Mouse (Mus musculus) gastrocnemius, postnatal 36 days (tissue): ENCODE results near the gene Nkx3-2. TPM values are rescaled to one million over a fixed set of nuclear protein-coding genes. Genes with fewer than 3 reads are reported as not detected.

Experiments
- DNase-seq, 2 experiments: peaks; one replicate each; pipeline ENCODE4 v3.0.0; 2022
- intact Hi-C: fragments of 180-260 bp; cut with DNase I; formaldehyde crosslinking; loops from one replicate; pipeline ENCODE4 v1.15.1; 2025
- total RNA-seq, 2 experiments: library from RNA; stranded (reverse); gene quantifications; 2 replicates each; pipeline ENCODE4 v1.2.3; 2021

The Nkx3-2 gene
- total RNA-seq, 2 experiments from 2014 or later = not detected

DNA sequence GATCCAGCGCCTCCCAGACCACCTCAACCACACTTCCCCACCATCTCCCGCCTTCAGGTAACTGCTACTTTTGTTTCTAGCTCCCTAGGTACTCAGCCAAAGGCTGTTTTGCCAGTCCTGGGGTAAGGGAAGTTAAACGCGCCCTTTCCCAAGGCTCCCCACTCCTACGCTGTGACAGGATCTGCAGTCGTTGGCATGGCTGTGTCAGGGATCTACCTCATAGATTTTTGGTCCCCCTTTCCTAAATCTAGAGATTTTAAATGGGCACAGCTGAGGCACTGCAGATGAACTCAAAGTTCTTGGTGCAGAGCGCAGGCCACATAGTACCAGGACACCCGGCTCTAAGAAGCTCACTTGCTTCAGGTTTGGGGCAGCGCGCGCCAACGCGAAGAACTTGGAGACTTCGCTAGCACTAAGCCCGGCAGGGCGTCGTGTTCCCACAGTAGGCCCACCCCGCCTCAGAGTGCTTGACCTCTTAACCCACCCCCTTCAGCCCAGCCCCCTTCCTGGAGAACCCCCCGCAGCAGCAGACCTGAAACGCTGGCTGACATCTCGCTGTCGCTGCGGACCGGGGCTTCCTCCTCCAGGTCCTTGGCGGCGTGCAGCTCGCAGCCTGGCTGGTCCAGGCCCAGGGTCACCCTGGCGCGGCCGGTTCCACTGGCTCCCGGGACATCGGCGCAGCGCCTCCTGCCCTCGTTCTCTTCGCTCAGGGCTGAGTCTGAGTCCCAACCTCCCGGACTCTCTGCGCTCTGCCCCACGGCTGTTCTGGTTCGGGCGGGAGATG lies 1.2 kb downstream of the Nkx3-2 start:
- no peak for DNase-seq
- intact Hi-C loops = loop anchor here (10.0 kb wide), 2 partner anchors 218 to 638 kb away; no protein-coding TSS in a partner anchor

DNA sequence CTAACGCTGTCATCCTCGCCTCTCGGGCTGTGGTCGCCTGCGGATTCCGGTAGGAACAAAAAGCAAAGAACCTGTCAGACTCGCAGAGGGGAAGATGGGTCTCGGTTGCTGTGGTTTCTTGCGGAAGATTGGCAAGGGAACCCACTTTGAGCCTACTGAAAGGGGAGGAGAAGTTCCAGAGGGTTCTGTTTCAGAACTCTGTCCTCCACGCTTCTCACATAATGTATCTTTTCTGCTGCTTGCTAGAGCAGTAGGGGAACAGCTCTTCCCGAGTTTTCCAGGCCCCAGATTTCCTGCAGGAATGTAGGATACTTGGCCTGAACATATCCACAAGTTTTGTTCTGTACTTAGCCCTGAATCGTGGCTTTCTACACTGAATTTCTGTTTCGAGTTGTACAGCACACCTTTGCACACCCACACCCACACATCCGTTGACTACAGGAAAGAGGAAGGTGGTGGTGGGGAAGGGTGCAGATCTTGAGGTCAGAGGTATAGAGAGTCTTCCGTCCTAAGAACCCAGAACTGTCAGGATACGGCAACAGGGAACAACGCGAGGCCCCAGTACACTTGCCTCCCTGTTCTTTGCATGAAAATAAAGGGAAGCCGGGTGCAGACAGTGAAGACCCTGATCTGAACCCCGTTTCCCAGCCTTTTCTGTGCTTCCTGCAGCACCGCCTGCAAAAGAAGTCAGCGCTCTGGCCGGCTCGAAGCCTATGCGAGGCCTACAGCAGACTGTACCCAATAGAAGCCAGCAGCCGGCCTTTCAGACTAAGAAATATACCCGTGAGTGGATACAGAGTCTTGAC lies 2.0 kb downstream of the Nkx3-2 start:
- no peak for DNase-seq
- intact Hi-C loops = loop anchor here (10.0 kb wide), 2 partner anchors 218 to 638 kb away; no protein-coding TSS in a partner anchor

DNA sequence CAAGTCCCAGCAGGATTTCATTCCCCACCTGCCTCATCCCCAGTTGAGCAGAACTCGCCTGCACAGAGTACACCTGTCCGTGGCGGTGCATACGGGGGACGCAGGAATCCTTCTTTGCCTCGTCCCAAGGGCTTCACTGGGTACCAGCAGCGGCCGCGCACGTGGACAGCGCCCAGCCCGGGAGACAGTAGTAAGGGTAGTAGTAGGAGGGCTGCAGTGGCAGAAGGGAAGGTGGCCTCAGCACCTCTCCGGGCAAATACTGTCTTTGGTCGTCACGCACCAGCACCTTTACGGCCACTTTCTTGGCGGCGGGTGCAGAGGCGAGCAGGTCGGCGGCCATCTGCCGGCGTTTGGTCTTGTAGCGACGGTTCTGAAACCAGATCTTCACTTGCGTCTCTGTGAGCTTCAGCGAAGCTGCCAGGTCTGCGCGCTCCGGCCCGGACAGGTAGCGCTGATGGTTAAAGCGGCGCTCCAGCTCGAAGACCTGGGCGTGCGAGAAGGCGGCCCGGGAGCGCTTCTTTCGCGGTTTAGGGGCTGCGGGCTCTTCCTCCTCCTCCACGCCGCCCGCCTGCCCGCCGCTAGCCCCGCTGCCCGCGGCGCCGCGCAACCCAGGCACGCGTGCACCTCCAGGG lies 2.7 kb downstream of the Nkx3-2 start:
- no peak for DNase-seq
- intact Hi-C loops = loop anchor here (10.0 kb wide), 2 partner anchors 217 to 637 kb away; no protein-coding TSS in a partner anchor

DNA sequence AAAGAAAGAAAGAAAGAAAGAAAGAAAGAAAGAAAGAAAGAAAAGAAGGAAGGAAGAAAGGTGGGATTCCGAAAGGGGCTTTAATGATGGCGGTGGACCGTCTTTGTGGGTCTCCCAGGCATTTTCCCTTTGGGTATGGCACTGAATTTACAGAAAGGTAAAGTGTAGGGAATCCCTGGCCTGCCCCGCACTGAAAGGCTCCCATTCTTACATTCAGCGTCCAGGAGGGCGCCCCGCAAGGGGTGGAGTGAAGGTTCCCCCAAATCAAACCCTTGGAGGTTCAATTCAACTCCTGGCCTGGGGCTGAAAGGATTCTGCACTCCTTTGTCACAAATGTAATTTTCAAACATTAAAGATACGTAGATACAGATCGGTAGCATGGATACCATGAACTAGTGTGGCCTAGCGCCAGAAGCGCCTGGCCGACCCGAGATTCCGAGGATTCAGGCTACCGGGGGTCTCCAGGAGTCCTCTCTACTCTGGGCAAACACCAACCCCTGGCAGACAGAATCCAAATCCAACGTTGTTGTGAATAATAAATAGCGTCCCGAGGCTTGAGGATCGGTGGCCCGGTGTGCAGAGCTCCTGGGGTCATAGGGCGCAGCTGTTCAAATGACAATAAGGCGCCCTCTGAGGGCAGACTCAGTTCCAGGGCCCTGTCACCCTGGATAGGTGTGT lies 3.3 kb downstream of the Nkx3-2 start:
- intact Hi-C loops = loop anchor here (10.0 kb wide), 2 partner anchors 216 to 636 kb away; no protein-coding TSS in a partner anchor
- DNase-seq = no peak

DNA sequence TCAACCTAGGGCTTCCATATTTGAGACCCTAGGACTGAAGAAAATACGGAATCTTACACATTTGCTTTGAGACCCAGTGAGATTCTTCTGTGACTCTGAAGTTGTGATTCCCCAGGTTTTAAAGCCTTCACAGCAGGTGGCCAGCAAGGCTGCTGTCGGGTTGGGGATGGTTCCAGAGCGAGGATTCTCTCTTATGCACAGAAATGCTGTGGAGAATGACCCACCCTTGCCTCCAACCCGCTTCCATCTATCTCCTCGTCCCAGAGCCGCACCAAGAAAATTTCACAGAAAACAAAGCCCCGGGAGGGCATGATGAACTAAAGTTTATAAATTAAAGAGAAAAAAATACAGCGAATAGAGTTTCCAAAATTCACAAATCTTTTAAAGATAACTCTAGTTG lies 4.2 kb downstream of the Nkx3-2 start:
- intact Hi-C loops = loop anchor here (10.0 kb wide), 2 partner anchors 215 to 635 kb away; no protein-coding TSS in a partner anchor
- DNase-seq = no peak

DNA sequence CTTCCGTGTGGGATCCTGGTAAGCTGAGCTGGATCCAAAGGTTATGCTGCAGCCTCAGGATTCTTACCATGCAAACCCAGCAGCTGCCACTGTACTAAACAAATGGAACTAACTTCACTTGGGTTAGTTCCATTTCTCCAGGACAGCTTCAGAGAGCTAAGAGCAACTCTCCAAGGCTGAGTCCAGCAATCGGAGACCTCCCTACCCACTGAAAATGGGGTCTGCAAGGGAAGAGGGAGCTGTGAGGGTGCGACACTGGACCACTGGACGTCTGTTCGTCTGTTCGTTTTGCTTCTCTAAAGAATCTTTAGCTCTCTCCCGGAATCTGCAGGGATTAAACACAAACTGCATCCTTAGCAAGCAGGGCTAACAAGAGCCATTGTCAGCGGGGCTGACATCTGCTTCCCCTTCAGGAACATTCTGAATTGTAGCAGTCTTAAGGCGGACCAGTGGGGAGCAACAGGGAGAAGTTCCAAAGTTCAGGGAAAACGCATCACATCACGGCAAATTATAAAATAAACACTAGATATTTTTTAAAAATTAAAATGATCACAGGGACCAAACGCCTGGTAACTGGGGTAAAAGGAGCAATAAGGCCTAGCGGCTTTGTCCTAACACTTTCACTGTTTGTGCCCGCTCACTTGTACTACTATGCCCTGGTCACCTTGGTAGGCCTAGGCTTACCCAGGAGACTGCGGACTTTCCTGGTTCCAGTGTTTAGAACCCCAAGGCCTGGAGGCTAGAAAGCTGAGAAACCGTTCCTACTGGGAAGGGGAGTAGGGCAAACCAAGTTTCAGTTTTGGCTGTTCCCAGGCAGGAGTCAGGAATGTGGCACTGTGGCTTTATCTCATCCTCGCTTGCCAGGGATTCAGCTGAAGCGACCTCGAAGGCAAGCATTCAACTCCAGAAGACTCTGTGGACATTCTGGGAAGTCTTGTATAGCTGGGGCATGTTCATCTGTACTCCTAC lies 5.3 kb downstream of the Nkx3-2 start:
- DNase-seq = no peak
- intact Hi-C loops = no loop called here

DNA sequence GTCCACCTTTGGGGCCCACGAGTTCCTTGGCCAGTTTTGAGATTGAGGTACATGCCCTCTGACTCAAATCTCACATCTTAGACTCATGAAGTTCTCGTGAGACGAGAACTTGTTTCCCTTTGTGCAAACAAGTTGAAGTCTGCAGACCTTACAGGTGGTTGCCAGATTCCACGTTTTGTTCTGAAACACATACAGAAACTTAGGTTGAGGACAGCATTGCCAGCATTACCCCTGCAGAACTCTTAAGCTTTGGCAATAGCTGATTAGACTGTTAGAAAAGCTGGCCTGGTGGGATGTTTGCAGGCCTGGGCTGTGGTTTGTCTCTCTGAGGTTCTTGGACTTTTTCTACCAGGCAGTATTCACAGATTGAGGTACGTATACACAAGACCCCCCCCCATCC lies 7.0 kb downstream of the Nkx3-2 start:
- no peak for DNase-seq
- intact Hi-C loops = no loop called here

DNA sequence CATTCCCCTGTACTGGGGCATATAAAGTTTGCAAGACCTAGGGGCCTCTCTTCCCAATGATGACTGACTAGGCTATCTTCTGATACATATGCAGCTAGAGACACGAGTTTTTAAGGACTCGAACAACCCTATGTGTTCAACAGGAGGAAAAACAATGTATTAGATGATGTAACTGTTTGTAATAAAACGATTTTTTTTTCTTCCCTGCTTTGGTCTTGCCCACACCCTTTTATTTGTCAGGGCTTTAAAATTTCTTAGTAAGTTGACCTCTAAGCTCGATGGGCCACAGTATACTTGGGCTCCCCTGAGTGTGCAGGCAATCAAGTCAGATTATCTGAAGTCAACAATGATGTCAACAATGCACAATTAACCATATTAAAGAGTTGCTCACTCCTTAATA lies 7.9 kb downstream of the Nkx3-2 start:
- intact Hi-C loops = no loop called here
- no peak for DNase-seq

DNA sequence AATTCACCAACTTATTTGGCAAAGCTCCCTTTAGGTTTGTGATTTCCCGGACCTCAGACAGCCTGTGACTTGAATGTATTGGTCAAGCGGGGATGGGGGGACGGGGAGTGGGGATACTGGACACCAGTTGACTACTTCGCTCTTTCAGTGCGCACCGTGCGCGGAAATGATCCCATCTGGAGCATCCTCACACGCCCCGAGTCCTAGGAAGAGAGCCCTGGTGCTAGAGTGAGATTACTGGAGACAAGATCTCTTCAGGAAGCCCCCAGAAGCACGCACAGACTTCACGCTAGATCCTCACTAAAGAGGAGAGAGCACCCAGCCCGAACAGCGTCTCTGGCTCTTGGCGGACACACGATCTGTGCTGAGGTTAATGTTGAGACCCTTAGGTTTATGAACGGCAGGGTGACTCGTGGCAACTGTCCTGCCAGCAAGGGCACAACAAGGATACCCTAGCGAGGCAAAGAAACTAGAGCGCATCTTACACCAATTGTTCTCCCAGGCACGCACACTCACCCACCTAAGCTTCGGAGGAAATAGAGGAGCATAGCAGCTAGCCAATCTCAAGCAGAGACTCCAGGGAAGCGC lies 8.8 kb downstream of the Nkx3-2 start:
- no peak for DNase-seq
- intact Hi-C loops = no loop called here

DNA sequence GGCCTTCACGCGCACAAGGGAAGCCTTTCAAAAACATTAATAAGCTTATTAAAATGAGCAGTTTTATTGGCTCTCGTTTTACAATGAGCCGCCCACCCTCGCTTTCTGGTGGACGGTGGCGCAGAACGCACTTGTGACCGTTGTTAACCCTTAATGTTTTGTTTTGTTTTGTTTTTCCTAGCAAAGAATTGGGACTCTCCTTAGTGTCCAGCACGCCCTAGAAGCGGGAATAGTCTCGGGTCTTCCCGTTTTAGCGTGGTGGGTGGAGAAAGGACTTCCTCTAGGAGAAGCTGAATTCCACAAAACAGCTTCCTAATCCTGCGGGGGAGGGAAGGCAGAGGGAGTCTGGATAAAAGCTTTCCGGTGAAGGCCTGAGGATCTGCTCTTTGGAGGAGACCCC lies 9.5 kb downstream of the Nkx3-2 start:
- intact Hi-C loops = no loop called here
- DNase-seq = no peak

DNA sequence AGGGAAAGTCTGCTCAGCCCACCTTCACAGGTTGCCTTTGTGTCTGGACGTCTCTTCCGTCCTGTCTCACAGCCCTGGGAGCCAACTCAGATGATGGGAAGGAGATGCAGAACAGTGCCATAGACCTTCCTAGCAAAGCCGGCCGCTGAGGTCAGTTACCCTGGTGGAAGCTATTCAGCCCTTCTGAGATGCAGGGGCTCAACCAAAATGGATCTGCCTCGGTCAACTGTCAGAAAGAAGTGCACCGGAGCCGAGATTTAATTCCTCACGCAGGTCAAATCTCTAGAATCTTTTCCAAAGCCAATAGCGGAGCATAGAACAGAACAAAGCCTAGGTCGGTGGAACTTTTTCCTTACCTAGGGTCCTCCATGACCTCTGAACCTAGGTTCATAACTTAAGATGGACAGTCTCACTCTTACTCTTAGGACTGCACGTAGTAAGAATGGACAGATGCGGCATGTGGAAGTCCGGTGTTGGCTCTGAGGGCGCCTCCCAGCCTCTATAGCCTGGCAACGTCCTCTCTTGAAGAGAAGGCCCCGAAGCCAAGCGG lies 10.0 kb downstream of the Nkx3-2 start:
- no peak for DNase-seq
- intact Hi-C loops = no loop called here

DNA sequence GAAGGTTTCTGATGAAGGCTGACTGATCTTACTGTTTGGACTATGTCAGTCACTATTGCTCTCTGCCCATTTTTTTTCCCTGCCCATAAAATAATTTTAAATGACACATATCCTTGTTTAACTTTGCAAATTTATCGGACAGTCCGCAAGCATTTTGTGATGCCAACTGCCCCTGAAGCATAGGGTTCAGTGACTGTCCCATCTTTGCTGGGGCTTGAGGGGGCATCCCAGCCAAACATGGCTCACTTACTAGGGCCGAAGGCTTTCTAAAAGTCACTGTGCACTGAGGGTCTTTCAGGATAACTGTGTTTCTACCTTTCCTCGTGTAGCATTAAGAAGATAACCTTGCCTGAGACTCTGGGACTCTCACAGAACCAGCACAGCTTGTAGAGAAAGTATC lies 11.6 kb downstream of the Nkx3-2 start:
- intact Hi-C loops = no loop called here
- DNase-seq = no peak

DNA sequence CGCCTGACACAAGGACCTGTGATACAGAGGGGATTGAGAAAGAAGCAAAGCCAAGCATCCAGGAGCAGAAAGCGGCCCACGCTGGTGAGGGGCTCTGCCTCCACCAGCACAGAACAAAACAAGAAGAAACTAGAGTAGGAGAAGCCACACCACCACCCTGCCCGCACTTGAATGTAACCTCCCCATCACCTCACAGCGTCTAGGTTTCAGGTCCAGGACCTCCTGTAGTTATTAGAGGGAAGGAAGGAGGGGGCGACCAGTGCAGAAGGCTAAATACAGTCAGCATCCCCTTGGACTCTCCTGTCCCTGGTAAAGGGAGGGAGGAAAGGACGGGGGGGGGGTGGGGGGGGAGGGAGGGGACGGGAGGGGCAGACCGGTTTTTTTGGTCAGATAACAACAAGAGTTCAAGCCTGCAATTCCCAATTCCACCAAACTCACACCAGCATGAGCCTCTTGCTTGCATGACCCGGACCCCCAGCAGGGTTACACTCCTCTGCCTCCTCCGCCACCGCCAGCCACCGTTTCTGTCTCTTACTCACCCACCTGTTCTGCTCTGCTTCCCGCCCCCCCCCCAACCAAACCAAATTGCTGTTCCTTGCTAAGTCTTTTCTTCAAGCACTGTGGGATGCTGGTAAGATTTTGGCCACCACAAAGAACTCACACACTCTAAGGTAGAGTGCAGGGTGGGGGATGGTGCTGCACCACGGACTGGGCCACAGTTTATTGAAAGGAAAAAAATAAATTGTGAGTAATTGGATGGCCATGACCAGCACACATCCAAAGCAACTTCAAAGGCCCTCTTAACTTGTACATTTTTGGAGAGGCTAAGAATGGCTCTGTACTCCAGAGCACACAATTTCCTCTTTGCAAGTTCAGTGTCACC lies 19.2 kb downstream of the Nkx3-2 start:
- intact Hi-C loops = no loop called here
- DNase-seq = no peak

DNA sequence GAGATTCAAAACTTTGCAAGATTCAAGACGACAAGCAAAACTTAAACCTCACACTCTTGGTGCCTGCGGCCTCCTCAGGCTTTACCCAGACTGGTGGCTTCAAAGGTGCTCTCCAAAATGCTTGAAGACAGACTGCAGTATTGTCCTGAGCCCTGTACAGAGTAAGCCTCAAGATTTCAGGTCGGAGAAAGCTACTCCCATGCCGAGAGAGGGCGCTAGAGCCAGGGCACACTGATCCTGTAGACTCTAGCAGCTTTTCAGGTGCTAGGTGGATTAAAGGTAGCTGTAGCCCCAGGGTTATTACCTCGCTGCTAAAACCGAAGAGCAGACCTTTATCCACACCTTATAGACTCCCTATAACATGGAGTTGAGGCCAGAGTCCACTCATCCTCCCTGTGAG lies 20.1 kb downstream of the Nkx3-2 start:
- DNase-seq = no peak
- intact Hi-C loops = no loop called here

DNA sequence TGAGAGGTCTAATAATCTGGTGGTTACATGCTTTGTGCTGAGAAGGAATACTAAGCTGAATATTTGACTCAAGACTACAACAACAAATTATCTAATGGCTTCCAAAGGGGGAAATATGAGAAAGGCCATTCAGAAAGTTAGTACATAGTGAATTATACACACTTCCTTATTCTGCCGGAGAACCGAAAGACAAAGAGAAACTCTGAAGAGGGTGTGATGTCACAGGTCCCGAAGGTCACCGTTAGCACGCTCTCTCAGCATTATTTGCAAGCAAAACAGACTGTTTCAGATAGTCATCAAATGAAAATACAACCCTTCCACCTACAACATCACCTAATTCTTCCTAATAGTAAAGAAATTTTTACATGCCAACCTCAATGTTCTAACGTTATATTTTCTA lies 25.5 kb downstream of the Nkx3-2 start:
- intact Hi-C loops = no loop called here
- DNase-seq = no peak

DNA sequence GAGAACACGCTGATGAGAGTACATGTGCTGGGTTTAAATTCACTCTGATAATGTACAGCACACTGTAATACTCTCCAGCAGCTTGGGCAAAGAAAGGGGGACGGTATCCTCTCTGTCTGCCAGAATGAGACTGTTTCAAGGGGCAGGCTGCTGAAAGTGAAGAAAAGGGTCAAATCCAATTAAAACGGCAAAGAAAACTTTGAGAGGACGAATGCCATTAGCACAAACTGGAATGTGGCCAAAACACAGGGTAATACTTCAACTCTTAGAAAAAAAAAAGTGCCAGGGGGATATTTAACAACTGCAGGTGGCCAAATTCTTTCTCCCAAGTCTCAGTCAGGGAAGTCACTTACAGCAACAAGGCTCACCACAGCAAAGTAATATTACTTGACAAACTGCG lies 27.3 kb downstream of the Nkx3-2 start:
- intact Hi-C loops = no loop called here
- DNase-seq = no peak

DNA sequence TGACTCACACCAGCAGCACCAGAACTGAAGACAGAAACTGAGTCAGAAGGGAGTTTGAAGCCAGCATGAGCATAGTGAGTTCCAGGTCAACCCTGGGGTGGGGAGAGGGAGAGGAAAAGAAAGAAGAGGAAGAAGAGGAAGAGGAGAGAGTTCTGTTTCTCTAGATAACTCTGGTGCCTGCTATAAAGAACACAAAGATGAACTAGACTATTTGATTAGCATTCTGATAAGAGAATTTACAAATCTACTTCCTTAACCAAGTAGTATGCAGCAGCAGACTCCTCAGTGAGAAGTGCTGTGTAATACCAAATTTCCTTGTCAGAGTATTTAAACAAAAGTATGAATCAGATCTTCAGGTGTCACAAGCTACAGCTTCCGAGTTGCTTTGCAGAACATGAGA lies 37.3 kb downstream of the Nkx3-2 start:
- intact Hi-C loops = no loop called here
- DNase-seq = no peak

DNA sequence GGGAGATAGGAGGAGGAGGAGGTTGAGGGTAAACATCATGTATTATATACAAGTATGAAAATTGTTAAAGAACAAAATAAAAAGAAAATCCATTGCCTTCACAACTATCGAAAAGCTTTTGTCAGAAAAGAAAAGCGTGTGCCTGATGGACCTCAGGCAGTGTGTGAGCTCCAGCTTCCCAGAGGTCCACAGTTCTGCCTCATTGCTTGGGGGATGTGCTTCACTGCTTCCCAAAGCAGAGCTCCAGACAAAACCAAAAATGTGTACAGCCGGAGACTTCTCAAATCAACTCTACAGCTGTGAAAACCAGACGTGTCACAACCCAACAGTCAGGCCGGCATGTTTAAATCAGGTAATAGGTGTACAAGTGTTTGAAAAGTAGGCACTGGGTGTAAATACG lies 38.7 kb downstream of the Nkx3-2 start:
- no peak for DNase-seq
- intact Hi-C loops = no loop called here
